ENCODE assay signal across 8 mouse cellular contexts in the genomic region with DNA sequence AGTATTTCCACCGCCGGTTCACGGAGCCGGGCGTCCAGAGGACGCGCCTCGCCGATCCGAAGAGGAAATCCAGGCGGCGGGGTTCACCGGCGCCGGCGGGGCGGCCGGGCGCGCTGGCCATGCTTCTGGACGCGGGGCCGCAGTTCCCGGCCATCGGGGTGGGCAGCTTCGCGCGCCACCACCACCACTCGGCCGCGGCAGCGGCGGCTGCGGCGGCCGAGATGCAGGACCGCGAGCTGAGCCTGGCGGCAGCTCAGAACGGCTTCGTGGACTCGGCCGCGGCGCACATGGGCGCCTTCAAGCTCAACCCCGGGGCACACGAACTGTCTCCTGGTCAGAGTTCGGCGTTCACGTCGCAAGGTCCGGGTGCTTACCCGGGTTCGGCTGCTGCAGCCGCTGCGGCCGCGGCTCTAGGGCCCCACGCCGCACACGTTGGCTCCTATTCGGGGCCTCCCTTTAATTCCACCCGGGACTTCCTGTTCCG. TPM values are rescaled to one million over a fixed set of nuclear protein-coding genes. Genes with fewer than 3 reads are reported as not detected.
DNase-seq lines count a peak whose midpoint lies in the region; ATAC-seq lines count a peak whose summit lies in the region.

No protein-coding gene starts in this region.

- ATAC-seq in limb, embryonic 15.5 days (ENCODE audit: insufficient number of reproducible peaks, low FRiP score, low TSS enrichment, low read depth): no peak

- H3K27me3 ChIP-seq in limb, embryonic 15.5 days: peaks cover 87% of the 10 kb centered on the region
- peaks cover 8% of the 10 kb centered on the region; the same call in 1 of the 2 replicates for H3K27me3 ChIP-seq in splenic B cell, adult 2 months (ENCODE audit: control insufficient read depth, insufficient read depth, low read length, poor library complexity, severe bottlenecking)

- peak overlapping the region; percentile 31; the same call in 1 of the 2 replicates for H3K9ac ChIP-seq in limb, embryonic 15.5 days

- DNase-seq in embryo, embryonic 10 days (ENCODE audit: low spot score): peak; percentile 40
- no peak for DNase-seq in embryo, embryonic 9.5 days (ENCODE audit: extremely low spot score)
- DNase-seq in thymus, postnatal 4 days: peak; percentile 25
- no peak for DNase-seq in thymus, adult 18-20 months
- peak; percentile 34 for DNase-seq in splenic B cell, adult 2 months (ENCODE audit: low read depth, low spot score)
- DNase-seq in right cerebral cortex, postnatal 14 days: no peak
- DNase-seq in cerebellum, adult 9-11 months: no peak

- H3K27ac ChIP-seq in limb, embryonic 15.5 days: peak overlapping the region; percentile 75

- H3K4me2 ChIP-seq in limb, embryonic 15.5 days: peak overlapping the region; percentile 86

- H3K36me3 ChIP-seq in limb, embryonic 15.5 days: no peaks in the 10 kb centered on the region
- no peaks in the 10 kb centered on the region for H3K36me3 ChIP-seq in splenic B cell, adult 2 months (ENCODE audit: control insufficient read depth, insufficient read depth, low read length, poor library complexity, severe bottlenecking)

- WGBS in limb, embryonic 15.5 days: under 1% methylated on average over 63 of the region's 65 CpGs

- H3K4me1 ChIP-seq in limb, embryonic 15.5 days: peaks cover 37% of the 10 kb centered on the region

- peak overlapping the region; percentile 51 for H3K4me3 ChIP-seq in limb, embryonic 15.5 days

- no peaks in the 10 kb centered on the region for H3K9me3 ChIP-seq in limb, embryonic 15.5 days

RNA-seq across cellular contexts. Expression of a gene that starts 0.4 kb away (rescaled TPM):
- 0.45 and 0.60 TPM in 2 replicates for polyA plus RNA-seq in limb, embryonic 15.5 days (2015; fragmentation: Nextera tagmentation; extraction: Ambion mirVana)

RNA-seq across cellular contexts. Expression of a gene that starts 10.1 kb away (rescaled TPM):
- polyA plus RNA-seq in limb, embryonic 15.5 days (2015; fragmentation: Nextera tagmentation; extraction: Ambion mirVana): 0.46 and 0.52 TPM in 2 replicates

RNA-seq across cellular contexts. Expression of a gene that starts 14.8 kb away (rescaled TPM):
- not detected in 2 replicates for polyA plus RNA-seq in limb, embryonic 15.5 days (2015; fragmentation: Nextera tagmentation; extraction: Ambion mirVana)

RNA-seq across cellular contexts. Expression of a gene that starts 24.7 kb away (rescaled TPM):
- polyA plus RNA-seq in limb, embryonic 15.5 days (2015; fragmentation: Nextera tagmentation; extraction: Ambion mirVana): 0.14 TPM in 2 replicates

RNA-seq across cellular contexts. Expression of a gene that starts 58.5 kb away (rescaled TPM):
- 13.3 and 14.8 TPM in 2 replicates for polyA plus RNA-seq in limb, embryonic 15.5 days (2015; fragmentation: Nextera tagmentation; extraction: Ambion mirVana)

Comparison
In these comparisons a context has a peak if more than half of its experiments do, and no peak if none do; other contexts are left out.
1. DNase-seq: peak in embryo, embryonic 10 days (single experiment), thymus, postnatal 4 days (single experiment) and splenic B cell, adult 2 months (single experiment); none in embryo, embryonic 9.5 days (single experiment), thymus, adult 18-20 months (0 of 2), right cerebral cortex, postnatal 14 days (single experiment) and cerebellum, adult 9-11 months (single experiment).